Mouse (Mus musculus) myocyte (in vitro differentiated cells): ENCODE results near the gene Ipo9. TPM values are rescaled to one million over a fixed set of nuclear protein-coding genes. Genes with fewer than 3 reads are reported as not detected.
A peak's percentile ranks its signal among the peaks of the same experiment; 100 is the strongest.

Experiments
- H3K27me3 ChIP-seq: one replicate; pipeline ENCODE4 v1.6.1; 2011; ENCODE audit not compliant: control insufficient read depth, insufficient read depth, insufficient read length
- H3K36me3 ChIP-seq: one replicate; pipeline ENCODE4 v1.6.1; 2011; ENCODE audit not compliant: control insufficient read depth, insufficient read depth
- H3K4me2 ChIP-seq: one replicate; pipeline ENCODE4 v1.6.1; 2011; ENCODE audit warnings: low read depth, control low read depth
- H3K4me3 ChIP-seq: one replicate; pipeline ENCODE4 v1.5.1; 2011; ENCODE audit warnings: mild to moderate bottlenecking, control low read depth, moderate library complexity
- H3K79me2 ChIP-seq: one replicate; pipeline ENCODE4 v1.6.1; 2011; ENCODE audit not compliant: control insufficient read depth, insufficient read depth
- H3ac ChIP-seq: one replicate; pipeline ENCODE4 v1.6.1; 2011; ENCODE audit not compliant: control insufficient read depth, insufficient read length
- CEBPB ChIP-seq: IDR thresholded peaks from 2 replicates; pipeline ENCODE4 v1.6.1; 2011; ENCODE audit warnings: mild to moderate bottlenecking, moderate library complexity; ENCODE audit not compliant: poor library complexity, insufficient read depth, severe bottlenecking
- E2F4 ChIP-seq: IDR thresholded peaks from one replicate; pipeline ENCODE4 v1.6.1; 2011; ENCODE audit warnings: mild to moderate bottlenecking, control low read depth, moderate library complexity; ENCODE audit not compliant: insufficient read depth
- MAX ChIP-seq: IDR thresholded peaks from one replicate; pipeline ENCODE4 v1.6.1; 2011; ENCODE audit warnings: low read depth, mild to moderate bottlenecking, control low read depth
- MYOD1 ChIP-seq, 3 experiments: IDR thresholded peaks; one replicate each; pipeline ENCODE4 v1.6.1; 2011; ENCODE audit warnings: control low read depth in 2 of 3, low read depth in 2 of 3, mild to moderate bottlenecking in 2 of 3, moderate library complexity in 1 of 3; ENCODE audit not compliant: insufficient read length in 2 of 3, control insufficient read depth in 1 of 3
- MYOG ChIP-seq, 3 experiments: IDR thresholded peaks; one replicate each; pipeline ENCODE4 v1.6.1; 2011; ENCODE audit warnings: control low read depth in 2 of 3, low read depth in 2 of 3, mild to moderate bottlenecking in 2 of 3; ENCODE audit not compliant: insufficient read length in 2 of 3, control insufficient read depth in 1 of 3, insufficient read depth in 1 of 3
- POLR2A ChIP-seq: IDR thresholded peaks from one replicate; pipeline ENCODE4 v1.6.1; 2011; ENCODE audit warnings: low read depth, mild to moderate bottlenecking, control low read depth, moderate library complexity; ENCODE audit not compliant: insufficient read length
- POLR2AphosphoS2 ChIP-seq: IDR thresholded peaks from one replicate; pipeline ENCODE4 v1.6.1; 2011; ENCODE audit warnings: low read depth, control low read depth; ENCODE audit not compliant: insufficient read length
- REST ChIP-seq: IDR thresholded peaks from one replicate; pipeline ENCODE4 v1.6.1; 2011; ENCODE audit warnings: mild to moderate bottlenecking, control low read depth, moderate library complexity; ENCODE audit not compliant: insufficient read depth, insufficient read length
- SRF ChIP-seq: IDR thresholded peaks from one replicate; pipeline ENCODE4 v1.6.1; 2011; ENCODE audit warnings: low read depth; ENCODE audit not compliant: control insufficient read depth, insufficient read length
- TCF12 ChIP-seq: IDR thresholded peaks from one replicate; pipeline ENCODE4 v1.6.1; 2011; ENCODE audit warnings: mild to moderate bottlenecking, control low read depth; ENCODE audit not compliant: poor library complexity, insufficient read depth, severe bottlenecking
- TCF3 ChIP-seq: IDR thresholded peaks from one replicate; pipeline ENCODE4 v1.6.1; 2011; ENCODE audit warnings: low read depth, control low read depth; ENCODE audit not compliant: insufficient read length
- USF1 ChIP-seq: IDR thresholded peaks from one replicate; pipeline ENCODE4 v1.6.1; 2011; ENCODE audit warnings: low read depth, mild to moderate bottlenecking, control low read depth, moderate library complexity
- polyA plus RNA-seq: library from polyadenylated mRNA; unstranded; fragments of >200 nt; fragmentation: generic; extraction: Trizol; gene quantifications from one replicate; pipeline ENCODE4 v1.2.1, GENCODE M21; 2012; ENCODE audit warnings: missing spikeins

Gene Ipo9
- polyA plus RNA-seq, 1 experiment, result 55.5 TPM

- no peak overlapping the region for H3K4me3 ChIP-seq
- no peaks in the 10 kb centered on the region for H3K36me3 ChIP-seq
- TF ChIP-seq SRF (peak; percentile 72), CEBPB (no peak), MAX (no peak)
- no peaks in the 10 kb centered on the region for H3K27me3 ChIP-seq
- no peak overlapping the region for H3K4me2 ChIP-seq
- H3ac ChIP-seq, result no peak overlapping the region
- H3K79me2 ChIP-seq, result no peaks in the 10 kb centered on the region
Observed at GRCm38 (mm10) chr1:135359071-135359470, 71.2 kb downstream of the Ipo9 start.

- H3K36me3 ChIP-seq, result no peaks in the 10 kb centered on the region
- no peak overlapping the region for H3K4me3 ChIP-seq
- TF ChIP-seq MYOD1 (IDR thresholded peaks at IDR 0.05; ENCODE audit: control insufficient read depth in 1 of 3, insufficient read length in 2 of 3, low read depth in 2 of 3) (no peak), CEBPB (no peak), E2F4 (no peak), MYOG (IDR thresholded peaks at IDR 0.05; ENCODE audit: control insufficient read depth in 1 of 3, insufficient read depth in 1 of 3, insufficient read length in 2 of 3, low read depth in 2 of 3) (no peak), MAX (no peak), REST (no peak)
- H3K27me3 ChIP-seq, result no peaks in the 10 kb centered on the region
- H3ac ChIP-seq, result no peak overlapping the region
- H3K4me2 ChIP-seq, result no peak overlapping the region
- H3K79me2 ChIP-seq, result no peaks in the 10 kb centered on the region
Observed at GRCm38 (mm10) chr1:135351953-135352352, 78.3 kb downstream of the Ipo9 start.

GRCm38 (mm10) chr1:135347498-135348169, 82.7 kb downstream of the Ipo9 start:
- Histone ChIP-seq H3K36me3 (no peaks in the 10 kb centered on the region), H3K79me2 (no peaks in the 10 kb centered on the region), H3K4me2 (peak overlapping the region; percentile 76), H3K4me3 (no peak overlapping the region), H3K27me3 (no peaks in the 10 kb centered on the region), H3ac (no peak overlapping the region)
- no peak for TF ChIP-seq POLR2A
- TF ChIP-seq E2F4, result no peak
- TF ChIP-seq SRF, result peak; percentile 56
- no peak for TF ChIP-seq USF1
- peak in 2 of 3 experiments; percentile 8 to 65 for TF ChIP-seq MYOG (IDR thresholded peaks at IDR 0.05; ENCODE audit: control insufficient read depth in 1 of 3, insufficient read depth in 1 of 3, insufficient read length in 2 of 3, low read depth in 2 of 3)
- TF ChIP-seq MYOD1 (IDR thresholded peaks at IDR 0.05; ENCODE audit: control insufficient read depth in 1 of 3, insufficient read length in 2 of 3, low read depth in 2 of 3), result peak in 2 of 3 experiments; percentile 46 to 51

GRCm38 (mm10) chr1:135346891-135347290, 83.4 kb downstream of the Ipo9 start:
- TF ChIP-seq POLR2AphosphoS2, result no peak
- TF ChIP-seq MYOG (IDR thresholded peaks at IDR 0.05; ENCODE audit: control insufficient read depth in 1 of 3, insufficient read depth in 1 of 3, insufficient read length in 2 of 3, low read depth in 2 of 3), result peak; percentile 70 to 95 (median 94)
- TF ChIP-seq SRF, result no peak
- no peak for TF ChIP-seq REST
- TF ChIP-seq TCF12, result peak; percentile 82
- TF ChIP-seq MYOD1 (IDR thresholded peaks at IDR 0.05; ENCODE audit: control insufficient read depth in 1 of 3, insufficient read length in 2 of 3, low read depth in 2 of 3), result peak; percentile 81 to 95 (median 92)
- TF ChIP-seq TCF3, result peak; percentile 63
- Histone ChIP-seq H3K4me3 (no peak overlapping the region), H3K79me2 (no peaks in the 10 kb centered on the region), H3K4me2 (peak overlapping the region; percentile 76), H3K27me3 (no peaks in the 10 kb centered on the region), H3ac (no peak overlapping the region), H3K36me3 (no peaks in the 10 kb centered on the region)

- Histone ChIP-seq H3ac (no peak overlapping the region), H3K79me2 (no peaks in the 10 kb centered on the region), H3K4me2 (no peak overlapping the region), H3K4me3 (no peak overlapping the region), H3K36me3 (no peaks in the 10 kb centered on the region), H3K27me3 (no peaks in the 10 kb centered on the region)
- no peak for TF ChIP-seq TCF12
- no peak for TF ChIP-seq REST
- TF ChIP-seq MAX, result no peak
- TF ChIP-seq E2F4, result no peak
- no peak for TF ChIP-seq USF1
- TF ChIP-seq CEBPB, result no peak
- TF ChIP-seq SRF, result no peak
- TF ChIP-seq MYOG (IDR thresholded peaks at IDR 0.05; ENCODE audit: control insufficient read depth in 1 of 3, insufficient read depth in 1 of 3, insufficient read length in 2 of 3, low read depth in 2 of 3), result no peak
- no peak for TF ChIP-seq TCF3
- TF ChIP-seq POLR2AphosphoS2, result no peak
- no peak for TF ChIP-seq MYOD1 (IDR thresholded peaks at IDR 0.05; ENCODE audit: control insufficient read depth in 1 of 3, insufficient read length in 2 of 3, low read depth in 2 of 3)
- no peak for TF ChIP-seq POLR2A
Observed at GRCm38 (mm10) chr1:135344026-135344425, 86.3 kb downstream of the Ipo9 start.
